Mouse (Mus musculus) mouse trophoblast stem cell (cell line): ENCODE measurements at regions not wholly inside any gene's neighbourhood (a gene's known extent, or its start where the extent isn't known, plus 50 kb on each side); places are given as distances from the start of the nearest gene placed in this dataset.

Source experiments
- in situ Hi-C, 2 experiments: fragments of 300-500 bp; cut with MseI, MboI; formaldehyde crosslinking; loops; 2 replicates in 1 of 2; 3 replicates in 1 of 2; pipeline ENCODE4 v1.15.1; 2025

- in situ Hi-C loops: no loop called here
Observed at GRCm38 (mm10) chr3:37934236-37934635, 209.9 kb upstream of the Gm5148 start.

- in situ Hi-C loops: no loop called here
Observed at GRCm38 (mm10) chr3:37928731-37929130, 204.4 kb upstream of the Gm5148 start.

- in situ Hi-C loops: no loop called here
Observed at GRCm38 (mm10) chr3:37919450-37920156, 195.3 kb upstream of the Gm5148 start.

- in situ Hi-C loops: no loop called here
Observed at GRCm38 (mm10) chr3:37916786-37917479, 192.6 kb upstream of the Gm5148 start.

- in situ Hi-C loops: no loop called here
Observed at GRCm38 (mm10) chr3:37916281-37916680, 192.0 kb upstream of the Gm5148 start.

GRCm38 (mm10) chr3:37915673-37916072 is 191.4 kb upstream of the Gm5148 start:
- in situ Hi-C loops: no loop called here

- in situ Hi-C loops: no loop called here
Observed at GRCm38 (mm10) chr3:37914136-37914535, 189.8 kb upstream of the Gm5148 start.

- in situ Hi-C loops: no loop called here
Observed at GRCm38 (mm10) chr3:37909821-37910220, 185.5 kb upstream of the Gm5148 start.

GRCm38 (mm10) chr3:37909008-37909407 is 184.7 kb upstream of the Gm5148 start:
- in situ Hi-C loops: no loop called here

- in situ Hi-C loops: no loop called here
Observed at GRCm38 (mm10) chr3:37908456-37908855, 184.2 kb upstream of the Gm5148 start.

GRCm38 (mm10) chr3:37907432-37908088 is 183.3 kb upstream of the Gm5148 start:
- in situ Hi-C loops: no loop called here

- in situ Hi-C loops: no loop called here
Observed at GRCm38 (mm10) chr3:37906806-37907251, 182.5 kb upstream of the Gm5148 start.

- in situ Hi-C loops: no loop called here
Observed at GRCm38 (mm10) chr3:37904188-37904587, 179.9 kb upstream of the Gm5148 start.

- in situ Hi-C loops: no loop called here
Observed at GRCm38 (mm10) chr3:37903482-37903881, 179.2 kb upstream of the Gm5148 start.

GRCm38 (mm10) chr3:37903021-37903420 is 178.7 kb upstream of the Gm5148 start:
- in situ Hi-C loops: no loop called here

GRCm38 (mm10) chr3:37897392-37897791 is 173.1 kb upstream of the Gm5148 start:
- in situ Hi-C loops: no loop called here

- in situ Hi-C loops: no loop called here
Observed at GRCm38 (mm10) chr3:37896821-37897311, 172.6 kb upstream of the Gm5148 start.

GRCm38 (mm10) chr3:37894599-37894998 is 170.3 kb upstream of the Gm5148 start:
- in situ Hi-C loops: no loop called here

- in situ Hi-C loops: no loop called here
Observed at GRCm38 (mm10) chr3:37890202-37890601, 165.9 kb upstream of the Gm5148 start.

- in situ Hi-C loops: no loop called here
Observed at GRCm38 (mm10) chr3:37888455-37888854, 164.2 kb upstream of the Gm5148 start.

- in situ Hi-C loops: no loop called here
Observed at GRCm38 (mm10) chr3:37887711-37888110, 163.4 kb upstream of the Gm5148 start.

GRCm38 (mm10) chr3:37886705-37887454 is 162.6 kb upstream of the Gm5148 start:
- in situ Hi-C loops: no loop called here
